Mouse (Mus musculus) ovary, adult 2 months (tissue): ENCODE data around the gene Cyp1a1. TPM values are rescaled to one million over a fixed set of nuclear protein-coding genes. Genes with fewer than 3 reads are reported as not detected.

Source experiments
- polyA plus RNA-seq: library from polyadenylated mRNA; depleted of rRNA; stranded (reverse); fragments of >200 nt; gene quantifications from 2 replicates; pipeline ENCODE4 v1.2.3, GENCODE M21; 2012; rRNA removed

Gene Cyp1a1
- 0.10 and 0.19 TPM in 2 replicates for polyA plus RNA-seq

GRCm38 (mm10) chr9:57687751-57688150 lies at the start of gene Cyp1a1:
Gene Cyp1a1 (plus strand): TSS chr9:57687928.

DNA sequence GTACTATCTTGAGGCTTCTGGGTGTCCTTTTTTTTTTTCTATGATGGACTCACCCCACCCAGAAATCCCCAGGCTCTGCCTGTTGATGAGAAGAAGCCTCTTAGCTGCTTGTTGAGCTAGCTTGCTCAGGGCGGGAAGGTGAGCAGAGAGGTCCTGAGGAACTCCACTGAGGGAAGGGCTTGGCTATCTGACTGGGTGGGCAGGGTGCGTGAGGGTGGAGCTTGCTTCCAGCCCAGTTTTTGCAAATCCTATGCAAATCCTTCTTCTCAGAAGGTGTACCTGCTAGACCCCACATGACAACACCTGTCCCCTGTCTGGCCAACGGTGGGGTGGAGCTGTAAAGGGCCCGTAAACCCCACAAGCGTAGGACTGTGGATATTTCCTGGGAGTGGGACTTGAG lies 34.4 kb upstream of the Cyp1a1 start, which contains the start of gene Csk:
Gene Csk (minus strand): TSS at position 349 of the 400 bp plus-strand sequence.

DNA sequence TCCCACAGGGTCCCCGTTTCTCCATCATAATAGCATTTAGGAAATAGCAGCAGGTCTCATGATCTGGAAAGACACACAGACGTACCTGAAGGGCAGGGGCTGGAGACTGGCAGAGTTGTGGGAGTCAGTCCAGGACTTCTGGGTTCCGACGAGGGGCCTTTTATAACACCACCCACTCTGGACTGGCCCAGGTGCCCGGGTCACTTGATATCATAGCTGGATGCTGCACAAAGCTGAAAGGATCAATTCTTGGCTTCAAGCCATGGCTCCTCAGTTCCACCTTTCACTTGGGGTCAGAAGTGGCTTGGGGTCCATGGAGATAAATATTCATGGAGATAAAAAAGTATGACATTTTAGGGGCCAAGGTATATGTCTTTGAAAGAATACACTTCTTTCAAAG lies 4.2 kb upstream of the Cyp1a1 start, which contains the start of gene Cyp1a2:
Gene Cyp1a2 (minus strand): TSS at position 184 of the 400 bp plus-strand sequence.

DNA sequence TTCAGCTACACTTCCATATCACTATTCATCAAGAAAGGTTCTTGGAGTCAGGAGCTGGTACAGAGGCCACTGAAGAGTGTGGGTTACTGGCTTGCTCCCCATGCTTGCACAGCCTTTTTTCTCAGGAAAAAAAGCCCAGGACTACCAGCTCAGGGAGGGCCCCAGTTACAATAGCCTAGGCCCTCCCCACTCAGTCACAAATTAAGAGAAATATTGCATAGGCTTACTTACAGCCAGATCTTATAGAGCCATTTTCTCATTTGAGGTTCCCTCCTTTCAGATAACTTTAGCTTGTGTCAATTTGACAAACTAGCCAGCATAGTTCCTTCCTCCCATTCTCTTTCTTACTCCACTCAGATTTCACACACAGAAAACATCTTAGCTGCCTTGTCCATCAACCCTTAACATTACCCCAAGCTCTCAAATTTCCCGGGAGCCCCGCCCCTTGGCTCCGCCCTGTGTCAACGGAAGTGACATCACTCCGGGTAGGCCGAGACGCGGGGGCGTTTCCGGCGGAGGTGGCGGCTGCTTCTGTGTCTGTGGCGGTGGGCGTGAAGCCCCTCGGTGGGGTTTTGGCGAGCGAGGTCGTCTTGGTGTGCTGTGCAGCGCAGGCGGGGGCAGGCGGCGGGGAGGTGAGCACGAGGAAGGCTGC lies 20.5 kb downstream of the Cyp1a1 start, which contains the start of gene Edc3:
Gene Edc3 (plus strand): TSS at position 473 of the 652 bp plus-strand sequence.

Other genes with a start within 250 kb of the Cyp1a1 start
- 31.3 and 33.2 TPM in 2 replicates for gene Ppcdc, start 247.8 kb upstream of the Cyp1a1 start, polyA plus RNA-seq
- 36.6 and 41.6 TPM in 2 replicates for gene Scamp5, start 219.9 kb upstream of the Cyp1a1 start, polyA plus RNA-seq
- 32.4 and 52.8 TPM in 2 replicates for gene Rpp25, start 183.9 kb upstream of the Cyp1a1 start, polyA plus RNA-seq
- gene Cox5a, start 166.7 kb upstream of the Cyp1a1 start, polyA plus RNA-seq: 376 and 601 TPM in 2 replicates
- 21.8 and 29.0 TPM in 2 replicates for gene Fam219b, start 150.4 kb upstream of the Cyp1a1 start, polyA plus RNA-seq
- gene Mpi, start 135.2 kb upstream of the Cyp1a1 start, polyA plus RNA-seq: 40.7 and 50.2 TPM in 2 replicates
- gene Scamp2, start 127.0 kb upstream of the Cyp1a1 start, polyA plus RNA-seq: 116 and 128 TPM in 2 replicates
- 25.7 and 31.5 TPM in 2 replicates for gene Ulk3, start 98.5 kb upstream of the Cyp1a1 start, polyA plus RNA-seq
- not detected in 2 replicates for gene Cplx3, start 81.6 kb upstream of the Cyp1a1 start, polyA plus RNA-seq
- gene Lman1l, start 67.2 kb upstream of the Cyp1a1 start, polyA plus RNA-seq: not detected in 2 replicates
- gene Csk, start 34.3 kb upstream of the Cyp1a1 start, polyA plus RNA-seq: 51.7 and 57.8 TPM in 2 replicates
- gene Cyp1a2, start 4.2 kb upstream of the Cyp1a1 start, polyA plus RNA-seq: 0.08 and 0.53 TPM in 2 replicates
- 12.6 and 15.7 TPM in 2 replicates for gene Edc3, start 20.6 kb downstream of the Cyp1a1 start, polyA plus RNA-seq
- gene Clk3, start 77.9 kb downstream of the Cyp1a1 start, polyA plus RNA-seq: 92.5 and 95.3 TPM in 2 replicates
- gene Arid3b, start 148.9 kb downstream of the Cyp1a1 start, polyA plus RNA-seq: 7.9 and 10.1 TPM in 2 replicates
- gene Ubl7, start 223.1 kb downstream of the Cyp1a1 start, polyA plus RNA-seq: 141 and 197 TPM in 2 replicates